Mouse (Mus musculus): ENCODE measurements around the gene Scn2b.

DNA sequence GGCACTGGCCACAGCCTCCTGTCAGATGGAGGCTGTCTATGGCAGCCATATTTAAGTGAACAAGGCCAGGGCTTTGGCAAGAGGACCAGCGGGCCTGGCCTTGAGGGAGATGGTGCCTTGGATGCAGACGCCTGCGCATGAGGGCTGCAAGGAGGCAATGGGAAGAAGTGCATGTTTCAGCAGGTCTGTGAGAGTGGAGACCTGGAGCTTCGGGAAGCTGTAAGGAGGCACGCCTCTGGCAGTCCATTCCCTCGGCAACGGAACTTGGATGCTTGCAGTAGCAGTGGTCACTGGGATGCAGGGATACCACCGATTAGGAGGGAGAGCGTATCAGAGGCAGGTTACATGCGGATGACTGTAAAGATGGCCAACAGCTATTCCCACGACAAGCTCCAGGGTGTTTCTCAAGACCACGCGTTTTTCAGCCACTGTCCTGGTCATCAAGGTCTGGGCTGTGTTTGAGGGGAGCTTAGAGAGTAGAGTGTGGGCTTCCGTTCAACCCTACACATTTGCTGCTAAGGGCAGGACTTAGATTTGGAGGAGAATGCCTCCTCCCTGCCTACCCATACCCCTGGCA is 2.5 kb downstream of the Scn2b start:
- TF ChIP-seq ZC3H11A (IDR thresholded peaks at IDR 0.05; ENCODE audit: low read depth, low read length) (no peak), UBTF (IDR thresholded peaks at IDR 0.05; ENCODE audit: low read depth, low read length) (no peak), CTCF (conservative IDR thresholded peaks at IDR 0.05 in 1 of 2, IDR thresholded peaks at IDR 0.05 in 1 of 2; ENCODE audit: low read depth in 2 of 2, low read length in 2 of 2) (no peak; a peak in 1 of 4 replicates), MAFK (IDR thresholded peaks at IDR 0.05; ENCODE audit: insufficient replicate concordance, low read length) (no peak), EP300 (IDR thresholded peaks at IDR 0.05; ENCODE audit: low read length) (no peak), POLR2A (IDR thresholded peaks at IDR 0.05; ENCODE audit: low read depth, low read length) (no peak)

Measured in CH12.LX (cell line).